Mouse (Mus musculus): ENCODE measurements at regions not wholly inside any gene's neighbourhood (a gene's known extent, or its start where the extent isn't known, plus 50 kb on each side); places are given as distances from the start of the nearest gene placed in this dataset.

DNA sequence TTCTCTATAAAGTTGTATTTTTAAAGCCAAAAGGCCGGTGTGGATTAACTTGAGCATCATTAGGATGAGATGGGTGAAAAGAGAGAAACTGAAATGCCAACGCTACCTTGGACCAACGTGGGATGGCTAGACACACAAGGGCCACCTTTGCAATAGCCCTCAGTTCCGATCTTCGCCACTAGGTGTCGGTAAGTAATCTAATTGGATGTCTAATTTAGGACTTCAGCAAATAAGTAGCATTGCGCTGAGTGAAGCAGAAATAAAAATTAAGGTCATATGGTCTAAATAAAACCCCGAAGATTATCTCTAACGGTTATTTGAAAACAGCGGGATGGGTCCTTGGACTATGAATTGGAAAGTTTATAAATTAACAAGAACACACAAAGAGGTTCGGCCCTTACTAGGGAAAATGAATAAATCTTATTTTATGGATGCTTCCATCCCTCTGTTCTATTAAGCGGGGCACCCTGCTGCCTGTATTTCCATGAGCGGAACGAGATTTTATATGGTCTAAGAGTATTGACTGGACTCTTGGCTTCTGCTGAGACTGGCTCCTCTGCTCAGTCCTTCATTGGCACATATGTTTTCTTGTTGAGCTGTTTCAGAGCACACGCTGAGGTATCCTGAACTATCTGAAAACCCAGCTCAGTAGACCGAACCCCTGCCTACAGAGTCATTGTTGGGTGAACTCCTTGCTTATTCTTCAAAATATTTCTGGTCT is 152.0 kb downstream of the Ifng start:
- DNase-seq (ENCODE audit: low spot score) (peak; percentile 87), ATAC-seq (ENCODE audit: low read depth) (peak; percentile 47; the same call in 1 of the 2 replicates)
- Histone ChIP-seq H3K27me3 (replicated peaks; ENCODE audit: control insufficient read depth, insufficient read depth, low read length) (no peaks in the 10 kb centered on the region), H3K27ac (replicated peaks; ENCODE audit: low read depth, low read length) (no peak overlapping the region), H3K9ac (ENCODE audit: low read depth, low read length) (no peak overlapping the region), H3K36me3 (ENCODE audit: control insufficient read depth, insufficient read depth, low read length) (no peaks in the 10 kb centered on the region), H3K4me3 (ENCODE audit: low read depth, low read length) (no peak overlapping the region), H3K4me2 (ENCODE audit: low read depth, low read length) (no peak overlapping the region), H3K4me1 (ENCODE audit: control insufficient read depth, insufficient read depth, low read length) (no peaks in the 10 kb centered on the region), H3K9me3 (ENCODE audit: control insufficient read depth, low read length) (no peaks in the 10 kb centered on the region)
- 38% methylated on average over 16 of the region's 16 CpGs for WGBS

- H3K4me1 ChIP-seq (ENCODE audit: control insufficient read depth, insufficient read depth, low read length), result no peaks in the 10 kb centered on the region
- no peak overlapping the region for H3K4me2 ChIP-seq (ENCODE audit: low read depth, low read length)
- 60% methylated on average over 8 of the region's 8 CpGs for WGBS
- H3K27ac ChIP-seq (replicated peaks; ENCODE audit: low read depth, low read length), result no peak overlapping the region
- DNase-seq (ENCODE audit: low spot score) (no peak), ATAC-seq (ENCODE audit: low read depth) (no peak)
- no peaks in the 10 kb centered on the region for H3K27me3 ChIP-seq (replicated peaks; ENCODE audit: control insufficient read depth, insufficient read depth, low read length)
- H3K4me3 ChIP-seq (ENCODE audit: low read depth, low read length), result no peak overlapping the region
- no peaks in the 10 kb centered on the region for H3K36me3 ChIP-seq (ENCODE audit: control insufficient read depth, insufficient read depth, low read length)
- no peak overlapping the region for H3K9ac ChIP-seq (ENCODE audit: low read depth, low read length)
- H3K9me3 ChIP-seq (ENCODE audit: control insufficient read depth, low read length), result no peaks in the 10 kb centered on the region
Observed at GRCm38 (mm10) chr10:118596206-118596605, 155.4 kb downstream of the Ifng start.

DNA sequence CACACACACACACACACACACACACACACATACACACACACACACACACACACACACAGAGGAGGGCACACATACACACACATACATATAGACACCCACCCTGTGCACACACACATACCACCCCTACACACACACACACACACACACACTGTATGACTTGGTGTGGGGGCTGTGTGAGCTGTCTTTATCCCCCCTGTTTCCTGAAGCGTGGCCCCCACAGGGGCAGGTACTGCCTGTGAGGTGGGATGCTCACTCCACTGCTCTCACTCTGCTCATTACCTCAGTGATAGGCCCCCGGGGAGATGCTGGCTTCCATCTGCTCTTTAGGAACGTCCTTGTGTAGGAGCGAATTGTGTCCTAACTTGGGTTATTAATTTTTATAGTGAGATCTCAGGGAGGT is 157.7 kb downstream of the Ifng start:
- 79% methylated on average over 4 of the region's 4 CpGs for WGBS
- no peaks in the 10 kb centered on the region for H3K27me3 ChIP-seq (replicated peaks; ENCODE audit: control insufficient read depth, insufficient read depth, low read length)
- no peaks in the 10 kb centered on the region for H3K36me3 ChIP-seq (ENCODE audit: control insufficient read depth, insufficient read depth, low read length)
- no peaks in the 10 kb centered on the region for H3K4me1 ChIP-seq (ENCODE audit: control insufficient read depth, insufficient read depth, low read length)
- no peak overlapping the region for H3K9ac ChIP-seq (ENCODE audit: low read depth, low read length)
- ATAC-seq (ENCODE audit: low read depth) (peak; percentile 30; the same call in 1 of the 2 replicates), DNase-seq (ENCODE audit: low spot score) (peak; percentile 13)
- H3K4me3 ChIP-seq (ENCODE audit: low read depth, low read length), result no peak overlapping the region
- H3K27ac ChIP-seq (replicated peaks; ENCODE audit: low read depth, low read length), result no peak overlapping the region
- H3K4me2 ChIP-seq (ENCODE audit: low read depth, low read length), result no peak overlapping the region
- no peaks in the 10 kb centered on the region for H3K9me3 ChIP-seq (ENCODE audit: control insufficient read depth, low read length)

- DNase-seq (ENCODE audit: low spot score), result no peak
- no peak overlapping the region for H3K27ac ChIP-seq (replicated peaks; ENCODE audit: low read depth, low read length)
- H3K9ac ChIP-seq (ENCODE audit: low read depth, low read length), result no peak overlapping the region
- 88% methylated on average over 5 of the region's 5 CpGs for WGBS
- no peak overlapping the region for H3K4me3 ChIP-seq (ENCODE audit: low read depth, low read length)
- H3K4me2 ChIP-seq (ENCODE audit: low read depth, low read length), result no peak overlapping the region
- no peaks in the 10 kb centered on the region for H3K27me3 ChIP-seq (replicated peaks; ENCODE audit: control insufficient read depth, insufficient read depth, low read length)
- H3K9me3 ChIP-seq (ENCODE audit: control insufficient read depth, low read length), result no peaks in the 10 kb centered on the region
- H3K36me3 ChIP-seq (ENCODE audit: control insufficient read depth, insufficient read depth, low read length), result no peaks in the 10 kb centered on the region
- no peaks in the 10 kb centered on the region for H3K4me1 ChIP-seq (ENCODE audit: control insufficient read depth, insufficient read depth, low read length)
- no peak for ATAC-seq (ENCODE audit: low read depth)
Observed at GRCm38 (mm10) chr10:118599197-118599596, 158.4 kb downstream of the Ifng start.

DNA sequence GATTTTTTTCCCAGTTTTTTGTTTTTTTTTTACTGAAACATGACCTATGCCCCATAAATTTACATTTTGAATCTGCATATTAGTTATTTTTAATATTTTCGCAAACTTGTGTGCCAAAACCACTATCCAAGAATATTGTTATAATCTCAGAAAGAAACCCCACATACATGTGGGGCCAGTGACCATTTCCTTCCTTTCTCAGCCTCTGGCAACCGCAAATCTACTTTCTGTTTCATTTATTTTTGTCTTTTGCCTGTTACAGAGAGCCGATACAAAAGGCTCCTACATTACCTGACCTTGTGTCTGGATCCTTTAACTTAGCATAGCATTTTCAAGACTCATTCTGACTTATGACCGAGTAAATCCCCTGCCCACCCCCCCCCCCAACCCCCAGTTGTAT is 158.8 kb downstream of the Ifng start:
- DNase-seq (ENCODE audit: low spot score), result no peak
- 80% methylated on average over 4 of the region's 4 CpGs for WGBS
- ATAC-seq (ENCODE audit: low read depth), result no peak
- Histone ChIP-seq H3K4me3 (ENCODE audit: low read depth, low read length) (no peak overlapping the region), H3K27ac (replicated peaks; ENCODE audit: low read depth, low read length) (no peak overlapping the region), H3K4me2 (ENCODE audit: low read depth, low read length) (no peak overlapping the region), H3K27me3 (replicated peaks; ENCODE audit: control insufficient read depth, insufficient read depth, low read length) (no peaks in the 10 kb centered on the region), H3K9me3 (ENCODE audit: control insufficient read depth, low read length) (no peaks in the 10 kb centered on the region), H3K36me3 (ENCODE audit: control insufficient read depth, insufficient read depth, low read length) (no peaks in the 10 kb centered on the region), H3K9ac (ENCODE audit: low read depth, low read length) (no peak overlapping the region), H3K4me1 (ENCODE audit: control insufficient read depth, insufficient read depth, low read length) (no peaks in the 10 kb centered on the region)

DNA sequence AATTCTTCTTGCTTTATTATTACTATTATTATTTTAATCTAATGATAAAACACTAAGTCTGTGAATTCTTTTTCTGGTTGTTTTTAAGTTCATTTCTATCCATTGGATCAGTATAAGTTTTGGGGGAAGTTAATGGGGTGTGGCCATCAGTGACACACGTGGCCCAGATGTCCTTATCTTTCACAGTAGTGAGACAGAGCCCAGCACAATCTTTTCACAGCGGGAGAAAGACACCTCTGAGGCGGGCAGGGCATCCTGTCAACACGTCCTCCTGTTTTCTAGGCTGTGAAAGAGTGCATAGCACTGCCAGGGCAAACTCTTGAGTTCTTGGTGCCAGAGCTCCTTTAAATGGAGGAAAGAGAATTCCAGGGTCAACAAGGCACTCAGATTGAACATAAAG is 162.1 kb downstream of the Ifng start:
- H3K9me3 ChIP-seq (ENCODE audit: control insufficient read depth, low read length), result no peaks in the 10 kb centered on the region
- 67% methylated on average over 4 of the region's 4 CpGs for WGBS
- no peak overlapping the region for H3K4me2 ChIP-seq (ENCODE audit: low read depth, low read length)
- ATAC-seq (ENCODE audit: low read depth) (no peak), DNase-seq (ENCODE audit: low spot score) (no peak)
- no peaks in the 10 kb centered on the region for H3K36me3 ChIP-seq (ENCODE audit: control insufficient read depth, insufficient read depth, low read length)
- no peak overlapping the region for H3K27ac ChIP-seq (replicated peaks; ENCODE audit: low read depth, low read length)
- no peak overlapping the region for H3K9ac ChIP-seq (ENCODE audit: low read depth, low read length)
- no peaks in the 10 kb centered on the region for H3K27me3 ChIP-seq (replicated peaks; ENCODE audit: control insufficient read depth, insufficient read depth, low read length)
- H3K4me1 ChIP-seq (ENCODE audit: control insufficient read depth, insufficient read depth, low read length), result no peaks in the 10 kb centered on the region
- no peak overlapping the region for H3K4me3 ChIP-seq (ENCODE audit: low read depth, low read length)

DNA sequence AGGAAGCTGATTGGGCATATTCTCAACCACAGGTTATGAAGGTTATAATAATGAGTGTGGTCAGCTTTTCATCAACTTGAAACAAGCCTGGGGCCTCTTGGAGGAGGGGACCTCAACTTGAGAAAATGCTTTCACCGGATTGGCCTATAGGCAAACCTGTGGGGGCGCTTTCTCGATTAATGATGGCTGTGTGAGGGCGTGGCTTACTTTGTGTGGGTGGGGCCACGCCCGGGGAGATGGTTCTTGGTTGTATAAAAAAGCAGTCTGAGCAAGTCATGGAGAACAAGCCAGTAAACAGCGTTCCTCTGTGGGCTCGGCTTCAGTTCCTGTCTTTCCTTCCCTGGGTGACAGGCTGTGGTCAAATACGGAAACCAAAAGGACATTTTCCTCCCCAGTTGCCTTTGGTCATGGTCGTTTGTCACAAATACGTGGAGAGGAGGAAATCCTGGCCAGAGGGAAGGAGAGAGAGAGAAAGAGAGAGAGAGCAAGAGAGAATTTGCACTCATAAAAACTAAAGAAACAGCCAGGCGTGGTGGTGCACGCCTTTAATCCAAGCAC is 163.1 kb downstream of the Ifng start:
- Histone ChIP-seq H3K9me3 (ENCODE audit: control insufficient read depth, low read length) (no peaks in the 10 kb centered on the region), H3K4me1 (ENCODE audit: control insufficient read depth, insufficient read depth, low read length) (no peaks in the 10 kb centered on the region), H3K27me3 (replicated peaks; ENCODE audit: control insufficient read depth, insufficient read depth, low read length) (no peaks in the 10 kb centered on the region), H3K36me3 (ENCODE audit: control insufficient read depth, insufficient read depth, low read length) (no peaks in the 10 kb centered on the region), H3K27ac (replicated peaks; ENCODE audit: low read depth, low read length) (no peak overlapping the region), H3K4me2 (ENCODE audit: low read depth, low read length) (no peak overlapping the region), H3K4me3 (ENCODE audit: low read depth, low read length) (no peak overlapping the region), H3K9ac (ENCODE audit: low read depth, low read length) (no peak overlapping the region)
- 83% methylated on average over 13 of the region's 13 CpGs for WGBS
- DNase-seq (ENCODE audit: low spot score), result no peak
- no peak for ATAC-seq (ENCODE audit: low read depth)

DNA sequence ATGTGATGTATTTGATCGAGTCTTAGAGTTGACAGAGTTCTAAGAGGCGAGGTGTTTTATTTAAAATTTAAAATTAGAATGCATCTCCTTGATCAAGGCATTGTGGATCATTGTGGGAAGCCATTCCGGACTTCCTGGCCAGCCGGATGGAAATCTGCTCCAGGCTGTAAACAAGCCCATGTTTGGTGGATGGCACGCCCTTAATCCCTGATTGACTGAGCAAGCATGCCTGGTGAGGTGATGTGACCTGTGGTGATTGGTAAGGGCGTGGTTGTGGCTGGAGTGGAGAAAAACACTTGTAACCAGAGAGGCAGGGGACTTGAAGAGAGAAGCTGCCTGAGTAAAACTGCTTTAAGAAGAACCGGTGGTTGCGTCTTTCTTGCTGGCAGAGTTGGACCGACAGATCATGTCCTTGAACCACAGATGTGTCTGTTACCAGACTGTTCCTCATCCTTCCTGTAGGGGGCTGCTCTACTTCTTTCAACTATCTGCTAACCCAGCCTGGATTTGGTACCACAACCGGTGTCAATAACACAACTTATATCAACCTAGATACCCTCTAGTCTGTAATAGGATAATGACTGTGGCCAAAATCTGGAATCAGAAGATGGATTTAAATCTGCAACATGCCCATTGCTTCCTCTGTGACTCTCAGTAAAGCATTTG is 164.4 kb downstream of the Ifng start:
- no peak for ATAC-seq (ENCODE audit: low read depth)
- Histone ChIP-seq H3K9me3 (ENCODE audit: control insufficient read depth, low read length) (no peaks in the 10 kb centered on the region), H3K4me3 (ENCODE audit: low read depth, low read length) (no peak overlapping the region), H3K27me3 (replicated peaks; ENCODE audit: control insufficient read depth, insufficient read depth, low read length) (no peaks in the 10 kb centered on the region), H3K9ac (ENCODE audit: low read depth, low read length) (no peak overlapping the region), H3K27ac (replicated peaks; ENCODE audit: low read depth, low read length) (no peak overlapping the region), H3K4me2 (ENCODE audit: low read depth, low read length) (no peak overlapping the region), H3K36me3 (ENCODE audit: control insufficient read depth, insufficient read depth, low read length) (no peaks in the 10 kb centered on the region), H3K4me1 (ENCODE audit: control insufficient read depth, insufficient read depth, low read length) (no peaks in the 10 kb centered on the region)
- 87% methylated on average over 10 of the region's 10 CpGs for WGBS
- DNase-seq (ENCODE audit: low spot score), result no peak

DNA sequence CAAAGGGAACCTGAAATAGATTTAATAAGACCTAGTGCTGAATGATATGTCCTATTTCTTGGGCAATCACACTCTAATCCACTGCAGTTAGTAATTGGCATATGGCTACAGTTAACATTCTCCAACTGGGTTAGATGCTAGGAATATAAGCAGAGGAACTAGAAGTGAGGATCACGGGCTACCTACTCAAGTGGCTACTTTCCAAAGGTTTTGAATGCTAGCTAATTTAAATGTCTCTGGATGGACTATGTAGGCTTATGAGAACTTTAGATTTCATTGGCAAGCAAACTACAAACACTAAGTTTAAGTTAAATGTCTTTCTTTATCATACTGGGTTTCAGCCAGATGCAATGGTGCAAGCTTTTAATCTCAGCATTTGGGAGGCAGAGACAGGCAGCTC is 166.6 kb downstream of the Ifng start:
- 78% methylated on average over 1 of the region's 1 CpGs for WGBS
- no peak for DNase-seq (ENCODE audit: low spot score)
- no peaks in the 10 kb centered on the region for H3K27me3 ChIP-seq (replicated peaks; ENCODE audit: control insufficient read depth, insufficient read depth, low read length)
- no peak for ATAC-seq (ENCODE audit: low read depth)
- no peak overlapping the region for H3K4me2 ChIP-seq (ENCODE audit: low read depth, low read length)
- no peak overlapping the region for H3K27ac ChIP-seq (replicated peaks; ENCODE audit: low read depth, low read length)
- H3K4me1 ChIP-seq (ENCODE audit: control insufficient read depth, insufficient read depth, low read length), result no peaks in the 10 kb centered on the region
- no peak overlapping the region for H3K9ac ChIP-seq (ENCODE audit: low read depth, low read length)
- H3K4me3 ChIP-seq (ENCODE audit: low read depth, low read length), result no peak overlapping the region
- no peaks in the 10 kb centered on the region for H3K9me3 ChIP-seq (ENCODE audit: control insufficient read depth, low read length)
- H3K36me3 ChIP-seq (ENCODE audit: control insufficient read depth, insufficient read depth, low read length), result no peaks in the 10 kb centered on the region

All from embryonic facial prominence, embryonic 14.5 days (tissue).